Mouse (Mus musculus) hindbrain, embryonic 16.5 days (tissue): ENCODE measurements around the gene Adam11. TPM values are rescaled to one million over a fixed set of nuclear protein-coding genes. Genes with fewer than 3 reads are reported as not detected.

ENCODE experiments used
- ATAC-seq: fragments of 200-750 bp; cut with Nextera tagmentation; 2 replicates; pipeline ENCODE4 v1.8.0; 2017; ENCODE audit warnings: moderate TSS enrichment, moderate library complexity
- H3K27ac ChIP-seq: fragments of 300-500 bp; sonication (generic); 2 replicates; pipeline ENCODE4 v1.5.1; 2014; ENCODE audit warnings: low read depth, mild to moderate bottlenecking, control low read depth, low read length, moderate library complexity
- H3K27me3 ChIP-seq: fragments of 300-500 bp; sonication (generic); replicated peaks from 2 replicates; pipeline ENCODE4 v1.6.1; 2014; ENCODE audit warnings: low read length; ENCODE audit not compliant: control insufficient read depth, insufficient read depth
- H3K36me3 ChIP-seq: fragments of 300-500 bp; sonication (generic); 2 replicates; pipeline ENCODE4 v1.6.1; 2014; ENCODE audit warnings: mild to moderate bottlenecking, low read length, moderate library complexity, mixed read lengths; ENCODE audit not compliant: control insufficient read depth, insufficient read depth
- H3K4me1 ChIP-seq: fragments of 300-500 bp; sonication (generic); 2 replicates; pipeline ENCODE4 v1.6.1; 2014; ENCODE audit warnings: low read depth, low read length; ENCODE audit not compliant: control insufficient read depth, insufficient read depth
- H3K4me2 ChIP-seq: fragments of 300-500 bp; sonication (generic); 2 replicates; pipeline ENCODE4 v1.6.1; 2014; ENCODE audit warnings: mild to moderate bottlenecking, low read length, control low read depth, moderate library complexity
- H3K4me3 ChIP-seq: fragments of 300-500 bp; sonication (generic); 2 replicates; pipeline ENCODE4 v1.5.1; 2014; ENCODE audit warnings: mild to moderate bottlenecking, low read length, control low read depth, moderate library complexity
- H3K9ac ChIP-seq: fragments of 300-500 bp; sonication (generic); 2 replicates; pipeline ENCODE4 v1.6.1; 2014; ENCODE audit warnings: low read depth, mild to moderate bottlenecking, control low read depth, low read length, moderate library complexity
- H3K9me3 ChIP-seq: fragments of 300-500 bp; sonication (generic); 2 replicates; pipeline ENCODE4 v1.6.1; 2014; ENCODE audit warnings: mild to moderate bottlenecking, low read length, moderate library complexity; ENCODE audit not compliant: control insufficient read depth
- WGBS: fragments of 180-500 bp; shearing (Covaris S2); extraction: QIAGEN DNeasy Blood & Tissue Kit; methylation state at CpG from one replicate; pipeline ENCODE4 v1.1.7; 2014; 5-methylcytosine and 5-hydroxymethylcytosine counted together
- polyA plus RNA-seq: library from polyadenylated mRNA; unstranded; fragments of >200 nt; fragmentation: Nextera tagmentation; extraction: Ambion mirVana; gene quantifications from 2 replicates; pipeline ENCODE4 v1.2.1, GENCODE M21; 2015

Gene Adam11
- polyA plus RNA-seq, 1 experiment from 2014 or later: 23.6 TPM

GRCm38 (mm10) chr11:102810721-102811485, 49.7 kb downstream of the Adam11 start:
- Histone ChIP-seq H3K36me3 (no peaks in the 10 kb centered on the region), H3K9me3 (no peaks in the 10 kb centered on the region), H3K27ac (no peak overlapping the region), H3K9ac (no peak overlapping the region), H3K27me3 (no peaks in the 10 kb centered on the region), H3K4me3 (no peak overlapping the region), H3K4me1 (no peaks in the 10 kb centered on the region), H3K4me2 (no peak overlapping the region)
- no peak for ATAC-seq
- 46% methylated on average over 4 of the region's 4 CpGs for WGBS

DNA sequence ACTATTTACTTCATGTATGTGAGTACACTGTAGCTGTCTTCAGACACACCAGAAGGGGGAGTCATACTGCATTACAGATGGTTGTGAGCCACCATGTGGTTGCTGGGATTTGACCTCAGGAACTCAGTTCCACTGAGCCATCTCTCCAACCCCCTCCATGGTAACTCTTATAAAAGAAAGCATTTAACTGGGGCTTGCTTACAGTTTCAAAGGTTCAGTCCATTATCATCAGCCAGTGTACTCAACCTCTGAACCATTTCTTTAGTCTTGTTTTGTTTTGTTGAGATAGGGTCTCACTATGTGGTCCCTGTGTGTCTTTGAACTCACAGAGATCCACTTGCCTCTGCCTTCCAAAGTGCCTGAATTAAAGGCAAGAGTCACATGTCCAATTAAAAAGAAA, 53.6 kb downstream of the Adam11 start:
- H3K4me2 ChIP-seq: no peak overlapping the region
- H3K27ac ChIP-seq: no peak overlapping the region
- no peak for ATAC-seq
- no peak overlapping the region for H3K4me3 ChIP-seq
- H3K4me1 ChIP-seq: peaks cover 13% of the 10 kb centered on the region
- no peaks in the 10 kb centered on the region for H3K27me3 ChIP-seq
- H3K9me3 ChIP-seq: no peaks in the 10 kb centered on the region
- H3K36me3 ChIP-seq: no peaks in the 10 kb centered on the region
- no peak overlapping the region for H3K9ac ChIP-seq

- H3K27me3 ChIP-seq: peaks cover 2% of the 10 kb centered on the region; the same call in 1 of the 2 replicates
- H3K9me3 ChIP-seq: no peaks in the 10 kb centered on the region
- H3K4me1 ChIP-seq: peaks cover 13% of the 10 kb centered on the region
- peak overlapping the region; percentile 81 for H3K9ac ChIP-seq
- H3K27ac ChIP-seq: peak overlapping the region; percentile 85
- under 1% methylated on average over 56 of the region's 92 CpGs for WGBS
- H3K4me3 ChIP-seq: peak overlapping the region; percentile 66
- H3K4me2 ChIP-seq: peak overlapping the region; percentile 83
- peak; percentile 40 for ATAC-seq
- H3K36me3 ChIP-seq: no peaks in the 10 kb centered on the region
Measured at GRCm38 (mm10) chr11:102818121-102819020, 57.1 kb downstream of the Adam11 start.

DNA sequence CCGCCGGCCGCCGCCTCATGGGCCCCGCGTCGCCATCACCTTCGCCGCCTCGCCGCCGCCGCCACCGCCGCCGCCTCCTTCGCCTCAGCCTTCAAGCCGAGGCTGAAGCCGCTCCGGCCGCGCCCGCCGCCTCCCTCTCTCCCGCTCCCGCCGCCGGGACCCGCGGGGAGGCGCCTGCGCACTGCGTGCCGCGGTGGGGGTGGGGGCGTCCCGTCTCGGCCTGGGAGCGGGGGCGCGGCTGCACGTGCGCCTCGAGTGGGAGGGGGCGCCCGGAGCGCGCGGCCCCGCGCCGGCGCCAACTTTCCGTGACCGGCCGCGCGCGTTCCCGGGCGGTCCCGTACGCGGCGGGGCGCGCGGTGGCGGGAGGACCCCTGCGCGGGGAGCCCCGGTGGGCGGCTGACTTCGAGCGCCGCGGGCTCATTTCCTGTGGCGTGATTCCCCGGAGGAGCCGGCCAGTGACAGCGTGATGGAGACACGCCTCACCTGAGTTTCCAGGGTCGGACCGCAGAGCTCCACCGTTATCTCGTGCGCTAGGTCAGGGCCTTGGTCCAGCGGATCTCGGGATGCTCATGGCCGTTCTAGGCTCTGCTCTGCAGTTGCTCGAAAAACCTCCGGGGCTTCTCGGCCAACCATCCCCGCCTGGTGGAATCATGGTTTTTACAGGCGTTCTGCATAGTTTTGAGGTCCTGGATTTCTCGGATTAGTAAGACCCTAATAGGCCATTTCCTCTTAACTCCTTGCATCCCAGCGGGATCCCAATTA, 58.0 kb downstream of the Adam11 start, which contains the start of gene Gjc1:
Gjc1 (minus strand) TSS at position 680 of the 762 bp plus-strand sequence.
- H3K27ac ChIP-seq: peak within 1 kb of the TSS; percentile 85
- H3K9ac ChIP-seq: peak within 1 kb of the TSS; percentile 81
- H3K4me1 ChIP-seq: peaks cover 13% of the 10 kb centered on the region
- H3K4me3 ChIP-seq: peak within 1 kb of the TSS; percentile 66
- no peaks in the 10 kb centered on the region for H3K36me3 ChIP-seq
- H3K4me2 ChIP-seq: peak within 1 kb of the TSS; percentile 83
- H3K9me3 ChIP-seq: no peaks in the 10 kb centered on the region
- ATAC-seq: peak; percentile 88
- WGBS: under 1% methylated on average over 50 of the region's 97 CpGs
- peaks cover 2% of the 10 kb centered on the region; the same call in 1 of the 2 replicates for H3K27me3 ChIP-seq

- no peaks in the 10 kb centered on the region for H3K9me3 ChIP-seq
- WGBS: 6% methylated on average over 14 of the region's 14 CpGs
- peak; percentile 32 for ATAC-seq
- H3K27ac ChIP-seq: peak overlapping the region; percentile 85
- H3K27me3 ChIP-seq: peaks cover 2% of the 10 kb centered on the region; the same call in 1 of the 2 replicates
- H3K9ac ChIP-seq: peak overlapping the region; percentile 81
- peak overlapping the region; percentile 66 for H3K4me3 ChIP-seq
- no peaks in the 10 kb centered on the region for H3K36me3 ChIP-seq
- H3K4me2 ChIP-seq: peak overlapping the region; percentile 83
- H3K4me1 ChIP-seq: peaks cover 13% of the 10 kb centered on the region
Measured at GRCm38 (mm10) chr11:102819783-102820385, 58.6 kb downstream of the Adam11 start.

DNA sequence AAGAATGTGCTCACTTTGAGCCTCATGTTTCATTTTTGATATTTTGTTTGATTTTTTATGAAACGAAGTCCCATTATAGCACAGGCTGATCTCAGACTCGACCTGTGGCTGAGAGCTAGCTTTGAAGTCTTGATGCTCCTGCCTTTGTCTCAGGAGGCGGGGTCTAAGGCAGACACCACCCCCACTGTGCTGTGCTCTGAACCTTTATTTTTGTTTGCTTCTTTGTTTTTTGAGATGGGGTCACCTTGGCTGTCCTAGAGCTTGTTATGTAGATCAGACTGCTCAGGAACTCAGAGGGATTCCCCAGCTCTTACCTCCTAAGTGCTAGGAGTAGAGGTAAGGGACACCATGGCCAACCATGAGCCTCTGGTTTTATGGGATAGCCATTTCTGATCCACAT, 59.2 kb downstream of the Adam11 start:
- WGBS: 7% methylated on average over 3 of the region's 3 CpGs
- no peak overlapping the region for H3K4me3 ChIP-seq
- no peaks in the 10 kb centered on the region for H3K36me3 ChIP-seq
- H3K4me2 ChIP-seq: no peak overlapping the region
- H3K9ac ChIP-seq: no peak overlapping the region
- H3K27me3 ChIP-seq: peaks cover 2% of the 10 kb centered on the region; the same call in 1 of the 2 replicates
- peaks cover 13% of the 10 kb centered on the region for H3K4me1 ChIP-seq
- H3K27ac ChIP-seq: no peak overlapping the region
- H3K9me3 ChIP-seq: no peaks in the 10 kb centered on the region
- no peak for ATAC-seq

GRCm38 (mm10) chr11:102821231-102821630, 60.0 kb downstream of the Adam11 start:
- no peak overlapping the region for H3K27ac ChIP-seq
- H3K27me3 ChIP-seq: peaks cover 2% of the 10 kb centered on the region; the same call in 1 of the 2 replicates
- no peak overlapping the region for H3K4me2 ChIP-seq
- H3K9ac ChIP-seq: no peak overlapping the region
- peaks cover 13% of the 10 kb centered on the region for H3K4me1 ChIP-seq
- no peaks in the 10 kb centered on the region for H3K9me3 ChIP-seq
- no peak for ATAC-seq
- 58% methylated on average over 6 of the region's 6 CpGs for WGBS
- H3K36me3 ChIP-seq: no peaks in the 10 kb centered on the region
- H3K4me3 ChIP-seq: no peak overlapping the region

- no peak overlapping the region for H3K27ac ChIP-seq
- no peaks in the 10 kb centered on the region for H3K9me3 ChIP-seq
- H3K9ac ChIP-seq: no peak overlapping the region
- no peaks in the 10 kb centered on the region for H3K27me3 ChIP-seq
- no peaks in the 10 kb centered on the region for H3K4me1 ChIP-seq
- no peaks in the 10 kb centered on the region for H3K36me3 ChIP-seq
- H3K4me2 ChIP-seq: no peak overlapping the region
- WGBS: 72% methylated on average over 2 of the region's 2 CpGs
- ATAC-seq: no peak
- no peak overlapping the region for H3K4me3 ChIP-seq
Measured at GRCm38 (mm10) chr11:102826476-102826875, 65.2 kb downstream of the Adam11 start.
